Mouse (Mus musculus) limb, embryonic 10.5 days (tissue): ENCODE measurements around the gene Agbl3. TPM values are rescaled to one million over a fixed set of nuclear protein-coding genes. Genes with fewer than 3 reads are reported as not detected.

Experiments used
- DNase-seq: peaks from one replicate; pipeline ENCODE4 v3.0.0-alpha.2; 2017; ENCODE audit warnings: low spot score
- H3K27ac ChIP-seq: fragments of 300-500 bp; sonication (generic); 2 replicates; pipeline ENCODE4 v1.5.1; 2016; ENCODE audit warnings: mild to moderate bottlenecking
- H3K27me3 ChIP-seq: fragments of 300-500 bp; sonication (generic); 2 replicates; pipeline ENCODE4 v1.6.1; 2016; ENCODE audit warnings: low read depth, mild to moderate bottlenecking; ENCODE audit not compliant: poor library complexity, severe bottlenecking
- H3K36me3 ChIP-seq: fragments of 300-500 bp; sonication (generic); 2 replicates; pipeline ENCODE4 v1.6.1; 2016; ENCODE audit warnings: mild to moderate bottlenecking, moderate library complexity
- H3K4me1 ChIP-seq: fragments of 300-500 bp; sonication (generic); 2 replicates; pipeline ENCODE4 v1.6.1; 2016
- H3K4me3 ChIP-seq: fragments of 300-500 bp; sonication (generic); 2 replicates; pipeline ENCODE4 v1.5.1; 2016; ENCODE audit warnings: mild to moderate bottlenecking, moderate library complexity
- H3K9me3 ChIP-seq: fragments of 300-500 bp; sonication (generic); replicated peaks from 2 replicates; pipeline ENCODE4 v1.6.1; 2016; ENCODE audit warnings: mild to moderate bottlenecking
- WGBS: fragments of 180-500 bp; shearing (Covaris S2); methylation state at CpG from one replicate; pipeline ENCODE4 v1.1.7; 2016; 5-methylcytosine and 5-hydroxymethylcytosine counted together
- polyA plus RNA-seq: library from polyadenylated mRNA; unstranded; fragments of >200 nt; fragmentation: Nextera tagmentation; extraction: Ambion mirVana; gene quantifications from 2 replicates; pipeline ENCODE4 v1.2.1, GENCODE M21; 2016

Agbl3 gene
- polyA plus RNA-seq, 1 experiment from 2014 or later, result 4.7 TPM

DNA sequence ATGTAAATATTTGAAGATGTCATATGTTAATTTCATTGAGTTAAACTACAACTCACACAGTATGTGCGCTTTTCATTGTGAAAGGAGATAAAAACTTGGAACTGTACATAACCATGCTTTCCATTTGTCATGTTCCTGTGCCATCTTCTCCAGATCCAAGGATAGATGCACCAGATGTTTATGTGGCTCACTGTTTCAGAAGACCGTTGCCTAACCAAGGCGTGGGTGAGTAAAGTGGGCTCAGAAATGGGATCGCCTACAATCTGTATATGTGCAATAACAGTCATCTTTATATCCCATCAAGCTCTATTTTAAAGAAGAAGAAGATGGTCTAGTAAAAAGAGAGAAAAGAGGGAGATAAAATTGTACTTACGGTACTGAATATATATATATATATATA, 52.1 kb downstream of the Agbl3 start:
- Histone ChIP-seq H3K9me3 (no peaks in the 10 kb centered on the region), H3K27ac (no peak overlapping the region), H3K36me3 (no peaks in the 10 kb centered on the region), H3K4me1 (no peaks in the 10 kb centered on the region), H3K4me3 (no peak overlapping the region), H3K27me3 (no peaks in the 10 kb centered on the region)
- 94% methylated on average over 5 of the region's 5 CpGs for WGBS
- no peak for DNase-seq

DNA sequence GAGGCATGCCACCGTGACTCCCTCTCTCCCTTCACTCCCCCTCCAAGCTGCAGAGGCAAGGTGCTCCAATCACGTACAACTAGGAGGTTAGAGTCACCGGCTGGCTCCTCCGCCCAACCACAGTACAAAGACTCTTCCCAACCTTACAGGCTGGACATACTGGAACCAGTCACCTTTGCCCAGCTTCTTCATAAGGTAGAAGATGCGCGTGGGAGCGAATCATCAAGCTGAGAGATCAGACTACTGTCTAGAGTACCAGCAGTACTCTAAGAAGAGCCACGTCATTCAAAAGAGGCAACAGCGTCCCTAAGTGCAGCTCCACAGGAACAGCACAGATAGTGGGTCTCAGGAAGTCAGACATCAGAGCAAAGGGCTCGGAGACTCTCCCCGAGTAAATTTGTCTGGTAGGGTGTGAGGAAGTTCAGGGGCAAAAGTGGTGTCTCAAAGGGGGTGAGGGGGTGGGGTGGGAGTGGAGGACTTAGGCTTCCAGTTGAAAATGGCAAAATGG, 81.4 kb downstream of the Agbl3 start:
- WGBS, result 92% methylated on average over 11 of the region's 11 CpGs
- H3K27me3 ChIP-seq, result no peaks in the 10 kb centered on the region

DNA sequence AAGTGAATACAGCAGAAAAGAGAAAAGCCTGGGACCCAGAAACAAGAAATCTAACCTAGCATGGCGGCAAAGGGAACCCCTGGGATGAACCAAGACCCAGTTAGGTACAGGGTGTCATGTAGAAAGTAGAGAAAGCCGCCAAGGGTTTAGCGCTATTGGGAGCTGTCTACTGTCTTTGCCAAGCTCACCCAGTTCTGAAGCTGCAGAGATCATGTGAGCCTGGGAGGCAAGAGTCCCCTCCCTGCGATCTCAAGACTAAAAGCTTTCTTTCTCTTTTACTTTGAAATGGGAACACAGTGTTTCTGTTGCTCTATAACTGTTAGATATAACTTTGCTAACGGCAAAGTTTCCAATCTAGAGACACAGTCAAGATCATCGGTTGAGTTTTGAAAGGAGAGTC, 82.1 kb downstream of the Agbl3 start:
- no peaks in the 10 kb centered on the region for H3K9me3 ChIP-seq
- no peak for DNase-seq
- H3K4me3 ChIP-seq, result no peak overlapping the region
- 93% methylated on average over 6 of the region's 6 CpGs for WGBS
- H3K36me3 ChIP-seq, result no peaks in the 10 kb centered on the region
- no peaks in the 10 kb centered on the region for H3K27me3 ChIP-seq
- peaks cover 9% of the 10 kb centered on the region for H3K4me1 ChIP-seq
- H3K27ac ChIP-seq, result no peak overlapping the region

More for the DNA sequence above, 81.4 kb downstream of the Agbl3 start:
- no peak overlapping the region for H3K27ac ChIP-seq
- H3K4me3 ChIP-seq, result no peak overlapping the region
- no peaks in the 10 kb centered on the region for H3K36me3 ChIP-seq
- no peak for DNase-seq
- H3K9me3 ChIP-seq, result no peaks in the 10 kb centered on the region
- peaks cover 9% of the 10 kb centered on the region for H3K4me1 ChIP-seq

DNA sequence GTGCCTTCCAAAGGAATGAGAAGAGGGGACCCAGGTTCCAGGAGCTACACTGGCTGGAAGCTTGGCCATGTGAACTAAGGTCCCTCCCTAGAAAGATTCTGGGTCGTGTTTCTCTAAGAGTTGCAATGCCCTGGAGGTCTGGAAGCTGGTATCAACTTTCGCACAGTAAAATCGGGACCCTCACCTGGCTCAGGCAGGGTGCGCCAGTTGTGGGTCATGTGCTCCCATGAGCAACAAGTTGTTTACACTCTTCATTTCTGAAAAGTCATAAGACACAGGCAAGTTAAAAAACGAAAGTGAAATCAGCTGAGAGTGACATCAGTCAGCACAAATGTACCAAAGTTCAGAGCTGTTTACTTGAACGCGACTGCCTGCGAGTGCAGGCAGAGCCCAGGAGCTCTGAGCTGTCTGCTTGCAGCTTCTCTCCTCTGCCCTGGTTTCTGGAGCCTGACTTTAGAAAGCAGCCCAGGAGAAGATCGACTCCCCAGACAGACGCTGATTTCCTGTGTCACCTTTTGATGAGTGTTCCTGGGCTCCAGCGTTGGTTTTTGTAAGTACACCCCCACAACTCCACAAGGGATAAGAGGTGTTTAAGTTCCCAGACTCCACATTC, 82.7 kb downstream of the Agbl3 start, which contains the start of gene Tmem140:
Gene Tmem140 (plus strand): TSS at position 356 of the 613 bp plus-strand sequence.
- Histone ChIP-seq H3K4me1 (peaks cover 9% of the 10 kb centered on the region), H3K27me3 (no peaks in the 10 kb centered on the region), H3K27ac (no peak within 1 kb of the TSS), H3K36me3 (no peaks in the 10 kb centered on the region), H3K4me3 (no peak within 1 kb of the TSS), H3K9me3 (no peaks in the 10 kb centered on the region)
- 43% methylated on average over 11 of the region's 11 CpGs for WGBS
- DNase-seq, result no peak

DNA sequence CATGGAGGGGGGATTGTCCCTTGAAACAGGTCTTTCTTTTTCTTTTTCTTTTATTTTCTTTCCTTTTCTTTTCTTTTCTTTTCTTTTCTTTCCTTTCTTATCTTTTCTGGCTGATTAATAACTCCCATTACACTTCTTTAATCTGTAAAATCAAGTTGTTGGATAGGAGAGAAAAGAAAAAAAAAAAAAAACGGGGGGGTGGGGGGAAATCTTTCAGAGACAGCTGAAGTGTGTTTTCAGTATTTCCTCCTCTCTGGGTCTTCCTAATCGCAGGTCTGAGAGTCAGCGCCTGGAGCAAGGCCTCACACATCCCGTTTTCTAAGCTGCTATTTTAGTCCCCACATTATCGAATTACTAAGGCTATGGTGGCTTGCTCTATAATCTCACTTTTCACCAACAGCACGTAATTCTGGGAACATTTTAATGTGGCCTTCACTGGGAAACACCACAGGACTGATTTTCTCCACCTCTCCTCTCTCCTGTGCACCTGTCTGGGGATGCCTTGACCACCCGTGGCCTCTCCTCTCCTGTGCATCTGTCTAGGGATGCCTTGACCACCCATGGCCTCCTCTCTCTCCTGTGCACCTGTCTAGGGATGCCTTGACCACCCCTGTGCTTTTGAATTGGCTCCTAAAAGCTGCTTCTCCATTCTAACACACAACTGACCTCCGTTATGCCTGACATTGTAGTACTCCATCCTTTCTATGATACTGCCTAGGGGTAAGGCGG, 83.7 kb downstream of the Agbl3 start:
- Histone ChIP-seq H3K36me3 (no peaks in the 10 kb centered on the region), H3K4me3 (no peak overlapping the region), H3K4me1 (peaks cover 9% of the 10 kb centered on the region), H3K9me3 (no peaks in the 10 kb centered on the region), H3K27me3 (no peaks in the 10 kb centered on the region), H3K27ac (no peak overlapping the region)
- DNase-seq, result no peak
- WGBS, result 75% methylated on average over 9 of the region's 9 CpGs

DNA sequence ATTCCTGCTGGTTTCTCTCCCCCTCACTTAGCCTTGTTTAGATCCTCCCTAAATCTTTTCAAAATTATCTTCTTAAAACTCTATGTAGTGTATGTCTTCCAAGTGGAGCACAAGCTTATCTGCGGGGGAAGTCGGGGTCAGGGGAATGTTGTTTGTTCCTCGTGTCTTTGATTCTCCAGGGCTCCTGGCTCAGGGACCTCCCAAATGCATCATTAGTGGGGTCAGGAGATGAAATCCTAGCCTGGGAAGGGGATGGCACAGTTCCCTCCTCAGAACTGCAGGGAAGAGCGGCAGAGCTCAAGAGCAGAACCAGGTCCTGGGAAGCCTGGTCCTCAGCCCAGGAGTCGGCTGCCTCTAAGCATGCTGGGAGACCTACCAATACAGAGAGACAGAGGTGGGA, 85.0 kb downstream of the Agbl3 start:
- no peak for DNase-seq
- Histone ChIP-seq H3K9me3 (no peaks in the 10 kb centered on the region), H3K4me1 (peaks cover 9% of the 10 kb centered on the region), H3K27me3 (no peaks in the 10 kb centered on the region), H3K27ac (no peak overlapping the region), H3K36me3 (no peaks in the 10 kb centered on the region), H3K4me3 (no peak overlapping the region)
- WGBS, result 55% methylated on average over 5 of the region's 5 CpGs

DNA sequence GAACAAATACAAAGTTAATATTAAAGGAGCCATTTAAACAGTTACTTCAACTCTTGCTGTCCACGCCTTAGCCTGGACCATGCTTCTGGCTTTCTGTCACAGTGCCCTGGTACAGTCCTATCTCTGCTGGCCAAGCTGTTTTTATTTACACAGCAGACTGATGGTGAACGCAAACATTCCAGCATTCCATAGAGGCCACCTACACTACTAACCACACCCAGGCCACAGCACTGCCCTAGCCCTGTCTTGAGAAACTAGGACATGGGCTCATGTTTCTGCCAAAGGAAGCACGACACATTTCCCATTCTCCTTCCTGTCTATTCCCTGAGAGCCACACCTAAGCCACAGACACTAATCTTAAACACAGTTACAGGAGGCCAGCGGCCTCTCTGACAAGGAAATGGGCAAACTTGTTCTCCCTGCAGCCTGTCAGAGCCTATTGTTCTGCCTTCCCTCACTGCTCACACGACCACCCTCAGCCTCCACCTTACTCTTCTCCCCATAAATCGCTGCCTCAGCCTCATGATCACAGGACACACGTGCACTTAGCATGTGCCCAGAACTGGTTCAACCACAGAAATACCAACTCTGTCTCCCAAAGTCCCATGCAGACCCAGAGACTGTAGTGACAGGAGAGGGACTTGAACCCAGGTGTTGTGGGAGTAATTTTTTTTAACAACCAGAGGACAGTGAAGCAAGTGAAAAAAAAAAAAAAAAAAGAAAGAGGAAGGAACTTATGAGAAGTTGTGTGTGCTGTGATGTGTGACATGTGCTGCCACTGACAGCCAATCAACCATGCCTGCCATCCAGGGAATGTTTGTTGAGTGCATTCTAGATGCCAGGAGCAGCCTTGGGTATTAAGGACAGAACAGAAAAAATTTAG, 85.7 kb downstream of the Agbl3 start:
- Histone ChIP-seq H3K9me3 (no peaks in the 10 kb centered on the region), H3K27me3 (no peaks in the 10 kb centered on the region), H3K4me1 (peaks cover 9% of the 10 kb centered on the region), H3K4me3 (no peak overlapping the region), H3K36me3 (no peaks in the 10 kb centered on the region), H3K27ac (0 out of 2 replicates have a peak overlapping the region, but pooled peaks have one; percentile 8)
- 68% methylated on average over 7 of the region's 7 CpGs for WGBS
- no peak for DNase-seq

DNA sequence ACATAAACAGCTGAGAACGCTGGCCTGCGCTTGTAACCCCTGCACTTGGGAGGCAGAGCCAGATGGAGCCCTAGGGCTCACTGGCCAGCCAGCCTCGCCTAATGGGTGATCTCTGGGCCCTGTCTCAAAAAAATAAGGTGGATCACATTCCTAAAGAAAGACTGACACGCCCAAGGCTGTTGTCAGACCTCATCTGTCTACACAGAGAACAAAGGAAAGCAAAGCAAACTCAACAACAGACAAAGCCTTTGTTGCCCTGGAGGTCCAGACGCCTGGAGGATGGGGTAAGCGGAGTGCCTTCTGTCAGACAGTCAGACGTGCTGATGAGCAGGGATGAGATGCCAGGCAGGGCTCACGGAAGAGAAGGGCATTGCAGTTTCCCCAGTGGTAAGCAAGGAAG, 86.6 kb downstream of the Agbl3 start:
- DNase-seq, result no peak
- Histone ChIP-seq H3K9me3 (no peaks in the 10 kb centered on the region), H3K27ac (peak overlapping the region; percentile 46; the same call in 1 of the 2 replicates), H3K4me3 (no peak overlapping the region), H3K4me1 (peaks cover 9% of the 10 kb centered on the region), H3K27me3 (no peaks in the 10 kb centered on the region), H3K36me3 (no peaks in the 10 kb centered on the region)
- WGBS, result 63% methylated on average over 8 of the region's 8 CpGs

DNA sequence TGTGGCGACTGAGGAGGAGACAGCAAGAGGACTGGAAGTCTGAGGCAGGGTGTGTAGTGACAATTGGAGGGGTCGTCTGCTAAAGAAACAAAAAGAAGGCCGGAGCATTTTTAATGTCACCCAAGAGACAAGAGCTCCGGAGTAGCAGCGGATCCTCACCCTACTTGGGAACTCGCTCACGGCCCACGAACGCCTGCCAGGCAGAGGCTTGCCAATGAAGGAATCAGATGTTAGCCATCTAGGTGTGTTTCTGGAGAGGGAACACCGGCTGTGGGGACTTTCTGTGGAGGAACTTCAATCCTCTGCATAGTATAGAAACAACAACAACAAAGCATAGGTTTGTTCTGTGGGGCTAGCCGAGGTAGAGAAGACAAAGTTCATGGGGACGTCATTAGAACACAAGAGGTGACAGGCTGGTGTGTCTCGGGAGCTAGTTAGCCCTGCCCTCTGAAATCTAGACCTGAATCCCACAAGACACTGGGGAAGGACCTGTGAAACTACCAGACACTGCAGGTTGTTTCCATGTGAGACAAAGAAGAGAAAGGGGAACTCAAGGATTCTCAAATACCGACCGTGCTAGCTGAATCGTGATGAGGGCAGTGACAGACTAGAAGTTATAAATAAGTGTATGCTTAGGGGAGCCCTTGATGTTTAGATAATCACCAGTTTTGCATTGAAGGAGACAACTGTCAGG, 87.2 kb downstream of the Agbl3 start:
- H3K4me3 ChIP-seq, result no peak overlapping the region
- 85% methylated on average over 16 of the region's 16 CpGs for WGBS
- H3K9me3 ChIP-seq, result no peaks in the 10 kb centered on the region
- no peaks in the 10 kb centered on the region for H3K27me3 ChIP-seq
- H3K27ac ChIP-seq, result no peak overlapping the region
- DNase-seq, result no peak
- 0 out of 2 replicates have a peak, but pooled peaks cover under 1% of the 10 kb centered on the region for H3K36me3 ChIP-seq
- H3K4me1 ChIP-seq, result peaks cover 9% of the 10 kb centered on the region

DNA sequence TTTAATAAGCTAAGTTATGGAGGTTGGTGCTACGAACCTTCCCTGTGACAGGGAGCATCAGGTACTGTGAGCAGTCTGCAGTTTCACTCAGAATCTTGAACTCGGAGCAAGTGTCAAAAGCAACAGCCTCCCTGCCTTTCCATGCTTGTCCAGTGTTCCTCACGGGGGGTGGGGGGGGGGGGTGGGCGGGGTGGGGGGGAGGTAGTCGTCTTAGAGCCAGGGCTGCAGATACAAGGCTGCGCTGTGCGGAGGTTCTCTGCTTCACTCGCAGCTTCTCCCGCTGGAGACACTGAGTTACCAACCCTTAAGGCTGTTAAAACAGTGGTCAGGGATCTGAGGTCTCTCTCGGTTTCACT, 87.7 kb downstream of the Agbl3 start:
- 77% methylated on average over 10 of the region's 10 CpGs for WGBS
- DNase-seq, result no peak
- Histone ChIP-seq H3K36me3 (0 out of 2 replicates have a peak, but pooled peaks cover 5% of the 10 kb centered on the region), H3K27me3 (no peaks in the 10 kb centered on the region), H3K4me1 (peaks cover 5% of the 10 kb centered on the region), H3K4me3 (no peak overlapping the region), H3K27ac (0 out of 2 replicates have a peak overlapping the region, but pooled peaks have one; percentile 9), H3K9me3 (no peaks in the 10 kb centered on the region)

DNA sequence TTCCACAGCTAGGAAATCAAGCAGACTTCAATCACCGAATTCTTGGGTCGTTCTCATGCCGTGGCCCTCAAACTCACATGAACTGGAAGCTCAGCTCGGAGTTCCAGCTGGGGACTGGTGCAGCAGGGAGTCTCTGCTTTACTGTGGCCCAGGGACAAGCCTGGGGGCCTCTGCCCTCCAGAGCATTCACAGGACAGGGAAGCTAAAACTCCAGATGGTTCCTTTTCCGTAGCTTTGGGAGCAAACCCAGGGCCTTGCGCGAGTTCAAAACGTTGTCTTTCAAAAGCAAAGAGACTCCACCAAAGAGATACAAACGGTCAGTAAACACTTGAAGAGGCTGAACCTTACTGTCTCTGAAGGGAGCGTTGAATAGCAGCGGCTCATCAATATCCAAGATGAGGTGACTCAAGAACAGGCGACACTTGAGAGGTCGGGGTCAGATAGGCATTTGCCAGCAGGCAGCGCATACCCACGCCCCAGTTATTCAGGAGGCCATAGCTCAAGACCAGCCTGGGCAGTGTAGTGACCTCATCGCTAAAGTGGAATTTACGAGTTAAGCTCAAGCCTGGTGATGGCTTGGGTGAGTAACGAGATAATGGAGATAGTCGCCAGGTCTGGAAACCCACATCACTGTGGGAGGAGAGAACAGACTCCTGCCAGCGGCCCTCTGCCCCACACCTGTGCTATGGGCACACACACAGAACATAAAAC, 88.4 kb downstream of the Agbl3 start:
- H3K4me1 ChIP-seq, result no peaks in the 10 kb centered on the region
- H3K27me3 ChIP-seq, result no peaks in the 10 kb centered on the region
- H3K4me3 ChIP-seq, result no peak overlapping the region
- WGBS, result 81% methylated on average over 20 of the region's 20 CpGs
- peak overlapping the region; percentile 9; the same call in 1 of the 2 replicates for H3K27ac ChIP-seq
- H3K9me3 ChIP-seq, result no peaks in the 10 kb centered on the region
- DNase-seq, result no peak
- peaks cover 11% of the 10 kb centered on the region; the same call in 1 of the 2 replicates for H3K36me3 ChIP-seq
